9 mouse cellular contexts compared by ENCODE assay signal in the genomic region with DNA sequence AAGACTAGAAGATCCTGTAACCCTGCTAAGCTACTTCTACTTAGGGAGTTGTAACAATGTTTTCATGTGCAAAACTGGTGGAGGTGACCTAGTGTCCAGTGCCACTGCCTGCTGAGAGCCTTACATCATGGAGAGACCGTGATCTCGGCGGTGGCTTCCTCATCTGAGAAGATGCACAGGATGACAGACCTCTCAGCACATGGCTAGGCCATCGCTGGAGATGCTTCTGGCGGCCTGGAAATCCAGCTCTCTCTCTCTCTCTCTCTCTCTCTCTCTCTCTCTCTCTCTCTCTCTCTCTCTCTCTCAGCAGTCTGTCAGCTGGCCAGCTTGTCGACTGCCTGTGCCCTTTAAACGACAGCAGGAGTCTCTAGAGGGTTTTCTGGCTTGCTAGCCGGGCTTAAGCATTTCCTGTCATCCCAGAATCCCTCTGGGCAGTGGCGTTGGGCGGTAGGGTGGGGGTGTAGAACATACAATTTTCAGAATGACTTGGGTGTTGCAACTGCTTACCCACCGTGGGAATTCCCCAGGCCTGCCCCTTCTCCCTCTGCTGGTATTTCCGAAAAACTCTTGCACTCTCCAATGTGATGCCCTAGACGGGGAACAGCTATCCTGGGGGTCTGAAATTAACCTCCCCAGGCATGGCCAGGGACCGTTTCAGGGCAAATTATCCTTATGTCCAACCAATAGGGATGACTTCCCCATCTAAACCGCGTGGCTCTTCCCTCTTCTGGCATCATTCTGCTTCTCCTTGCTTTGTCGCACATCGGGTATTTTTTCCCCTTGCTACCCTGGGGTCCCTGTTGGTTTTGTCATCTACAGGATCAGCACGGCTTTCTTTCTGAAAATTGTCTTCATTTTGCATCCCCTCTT. TPM values are rescaled to one million over a fixed set of nuclear protein-coding genes. Genes with fewer than 3 reads are reported as not detected.
DNase-seq lines count a peak whose midpoint lies in the region; ATAC-seq and TF ChIP-seq lines count a peak whose summit lies in the region.
"Had no signal": no experiment of that assay in that cellular context is flagged by ENCODE, and none has a peak within 500 bp of the region (broad histone marks: within the 10 kb centered on the region; RNA-seq: fewer than 3 reads in every experiment).

No protein-coding gene starts in this region.

- no peak overlapping the region for H3K27ac ChIP-seq in midbrain, embryonic 15.5 days
- no peak overlapping the region for H3K27ac ChIP-seq in midbrain, embryonic 11.5 days (ENCODE audit: low read depth, low read length)
- peak overlapping the region; percentile 88 for H3K27ac ChIP-seq in kidney, adult 2 months (ENCODE audit: insufficient read depth, low read depth, low read length)
- H3K27ac ChIP-seq in small intestine, adult 2 months (ENCODE audit: insufficient read depth, low read depth, low read length): peak overlapping the region; percentile 44

- 0 out of 2 replicates have a peak, but pooled peaks cover 4% of the 10 kb centered on the region for H3K4me1 ChIP-seq in midbrain, embryonic 15.5 days
- H3K4me1 ChIP-seq in midbrain, embryonic 11.5 days (ENCODE audit: control insufficient read depth, insufficient read depth, low read length): no peaks in the 10 kb centered on the region
- H3K4me1 ChIP-seq in kidney, adult 2 months (ENCODE audit: control insufficient read depth, insufficient read depth, low read length): peaks cover 3% of the 10 kb centered on the region; the same call in 1 of the 2 replicates
- no peaks in the 10 kb centered on the region; the same call in 1 of the 2 replicates for H3K4me1 ChIP-seq in small intestine, adult 2 months (ENCODE audit: control insufficient read depth, insufficient read depth, insufficient read length, low read length)

- TF ChIP-seq POLR2A in kidney, adult 2 months (IDR thresholded peaks at IDR 0.05; ENCODE audit: low read depth, low read length): no peak
- TF ChIP-seq POLR2A in small intestine, adult 2 months (IDR thresholded peaks at IDR 0.05; ENCODE audit: low read depth, low read length): no peak

- no peaks in the 10 kb centered on the region for H3K27me3 ChIP-seq in midbrain, embryonic 15.5 days (replicated peaks)
- no peaks in the 10 kb centered on the region for H3K27me3 ChIP-seq in midbrain, embryonic 11.5 days (ENCODE audit: control insufficient read depth, insufficient read depth, low read length)
- H3K27me3 ChIP-seq in kidney, adult 2 months (replicated peaks; ENCODE audit: control insufficient read depth, insufficient read depth, low read length): no peaks in the 10 kb centered on the region
- no peaks in the 10 kb centered on the region for H3K27me3 ChIP-seq in small intestine, adult 2 months (ENCODE audit: control insufficient read depth, insufficient read depth, low read length)

- H3K36me3 ChIP-seq in midbrain, embryonic 15.5 days (replicated peaks): no peaks in the 10 kb centered on the region
- H3K36me3 ChIP-seq in midbrain, embryonic 11.5 days (ENCODE audit: control insufficient read depth, insufficient read depth, low read length): no peaks in the 10 kb centered on the region
- H3K36me3 ChIP-seq in kidney, adult 2 months (ENCODE audit: control insufficient read depth, insufficient read depth, low read length): no peaks in the 10 kb centered on the region
- H3K36me3 ChIP-seq in small intestine, adult 2 months (ENCODE audit: control insufficient read depth, insufficient read depth, low read length): no peaks in the 10 kb centered on the region

- no peak overlapping the region for H3K4me2 ChIP-seq in midbrain, embryonic 15.5 days
- H3K4me2 ChIP-seq in midbrain, embryonic 11.5 days: no peak overlapping the region

- DNase-seq in midbrain, embryonic 11.5 days (ENCODE audit: low spot score, missing footprints): no peak
- peak; percentile 19 for DNase-seq in gastrocnemius, postnatal 10 days
- DNase-seq in kidney, adult 2 months: peak; percentile 82
- DNase-seq in ovary, postnatal 36 days (ENCODE audit: low spot score): no peak
- DNase-seq in urinary bladder, adult 18-20 months (ENCODE audit: low spot score in 2 of 2): no peak
- DNase-seq in cerebellum, adult 9-10 months: no peak

- no peak for TF ChIP-seq CTCF in kidney, adult 2 months (conservative IDR thresholded peaks at IDR 0.05; ENCODE audit: insufficient read depth, insufficient read length, low read depth, low read length)
- no peak for TF ChIP-seq CTCF in small intestine, adult 2 months (IDR thresholded peaks at IDR 0.05; ENCODE audit: extremely low read depth, insufficient read length, insufficient replicate concordance, low read depth, low read length)

- no peak overlapping the region for H3K9ac ChIP-seq in midbrain, embryonic 15.5 days
- no peak overlapping the region for H3K9ac ChIP-seq in midbrain, embryonic 11.5 days (ENCODE audit: low read length)

- no peaks in the 10 kb centered on the region for H3K9me3 ChIP-seq in midbrain, embryonic 15.5 days
- H3K9me3 ChIP-seq in midbrain, embryonic 11.5 days (ENCODE audit: control insufficient read depth, low read length): no peaks in the 10 kb centered on the region

- no peak overlapping the region for H3K4me3 ChIP-seq in midbrain, embryonic 15.5 days
- no peak overlapping the region for H3K4me3 ChIP-seq in midbrain, embryonic 11.5 days (ENCODE audit: low read depth, low read length)
- no peak overlapping the region for H3K4me3 ChIP-seq in kidney, adult 2 months (ENCODE audit: insufficient read depth, low read depth, low read length)
- H3K4me3 ChIP-seq in small intestine, adult 2 months (ENCODE audit: low read depth, low read length): no peak overlapping the region

- WGBS in midbrain, embryonic 15.5 days: 66% methylated on average over 19 of the region's 19 CpGs
- 73% methylated on average over 19 of the region's 19 CpGs for WGBS in midbrain, embryonic 11.5 days
- WGBS in kidney, adult 2 months: 63% methylated on average over 19 of the region's 19 CpGs
- 77% methylated on average over 19 of the region's 19 CpGs for WGBS in small intestine, adult 2 months

- ATAC-seq in midbrain, embryonic 15.5 days (replicated peaks): 0 out of 2 replicates have a peak, but pooled peaks have one; percentile 14
- ATAC-seq in midbrain, embryonic 11.5 days (ENCODE audit: low FRiP score): no peak

RNA-seq across cellular contexts. Expression of gene Gm10309, which starts 2.5 kb away (rescaled TPM):
- 0.31 and 0.45 TPM in 2 replicates for polyA plus RNA-seq in midbrain, embryonic 15.5 days (2015; fragmentation: Nextera tagmentation; extraction: Ambion mirVana)
- polyA plus RNA-seq in midbrain, embryonic 11.5 days (2014; fragmentation: Nextera tagmentation; extraction: Ambion mirVana): 0.12 TPM in 1 of 2 replicates, not detected in the other
- total RNA-seq in gastrocnemius, postnatal 10 days (2021): under 1 TPM in 1 of 2 experiments, not detected in 1; 0.14 TPM
- polyA plus RNA-seq in kidney, adult 2 months (2012; rRNA removed): 0.08 and 0.13 TPM in 2 replicates
- 0.05 TPM in 1 of 2 replicates, not detected in the other for polyA plus RNA-seq in small intestine, adult 2 months (2012; rRNA removed)
- total RNA-seq: neutrophil, adult 5-6 weeks had no signal

Comparison
In these comparisons a context has a peak if more than half of its experiments do, and no peak if none do; other contexts are left out.
1. H3K27ac ChIP-seq: peak in kidney, adult 2 months (single experiment) and small intestine, adult 2 months (single experiment); none in midbrain, embryonic 15.5 days (single experiment) and midbrain, embryonic 11.5 days (single experiment).
2. DNase-seq: peak in gastrocnemius, postnatal 10 days (single experiment) and kidney, adult 2 months (single experiment); none in midbrain, embryonic 11.5 days (single experiment), ovary, postnatal 36 days (single experiment), urinary bladder, adult 18-20 months (0 of 2) and cerebellum, adult 9-10 months (single experiment).